Mouse (Mus musculus) layer of hippocampus, adult 9-11 months (tissue): ENCODE measurements around the gene Ccdc62.

Experiments used
- DNase-seq: peaks from one replicate; pipeline ENCODE4 v3.0.0; 2022

Gene Ccdc62

GRCm38 (mm10) chr5:123938479-123938878 is 8.0 kb downstream of the Ccdc62 start:
- DNase-seq: no peak

GRCm38 (mm10) chr5:123946546-123946945 is 16.1 kb downstream of the Ccdc62 start:
- DNase-seq: no peak

- DNase-seq: no peak
Measured at GRCm38 (mm10) chr5:123947041-123947761, 16.7 kb downstream of the Ccdc62 start.

GRCm38 (mm10) chr5:123952365-123953045 is 22.0 kb downstream of the Ccdc62 start:
- DNase-seq: peak; percentile 41

- no peak for DNase-seq
Measured at GRCm38 (mm10) chr5:123957213-123957612, 26.7 kb downstream of the Ccdc62 start.

GRCm38 (mm10) chr5:123959018-123959417 is 28.5 kb downstream of the Ccdc62 start:
- DNase-seq: no peak

- DNase-seq: no peak
Measured at GRCm38 (mm10) chr5:123960129-123960528, 29.6 kb downstream of the Ccdc62 start.

- DNase-seq: no peak
Measured at GRCm38 (mm10) chr5:123961046-123961445, 30.6 kb downstream of the Ccdc62 start.

- no peak for DNase-seq
Measured at GRCm38 (mm10) chr5:123964208-123964607, 33.7 kb downstream of the Ccdc62 start.

- no peak for DNase-seq
Measured at GRCm38 (mm10) chr5:123966759-123967158, 36.3 kb downstream of the Ccdc62 start.

- DNase-seq: no peak
Measured at GRCm38 (mm10) chr5:123968468-123968867, 38.0 kb downstream of the Ccdc62 start.

- no peak for DNase-seq
Measured at GRCm38 (mm10) chr5:123969216-123969615, 38.7 kb downstream of the Ccdc62 start.

GRCm38 (mm10) chr5:123970576-123970975 is 40.1 kb downstream of the Ccdc62 start:
- no peak for DNase-seq

GRCm38 (mm10) chr5:123972453-123972852 is 42.0 kb downstream of the Ccdc62 start:
- no peak for DNase-seq

- peak; percentile 66 for DNase-seq
Measured at GRCm38 (mm10) chr5:123973299-123974178, 43.1 kb downstream of the Ccdc62 start, which contains the start of gene Hip1r. Hip1r (plus strand) TSS chr5:123973628.

- DNase-seq: no peak
Measured at GRCm38 (mm10) chr5:123974179-123974485, 43.7 kb downstream of the Ccdc62 start.

- no peak for DNase-seq
Measured at GRCm38 (mm10) chr5:123974616-123975111, 44.2 kb downstream of the Ccdc62 start.

GRCm38 (mm10) chr5:123975668-123976180 is 45.2 kb downstream of the Ccdc62 start:
- DNase-seq: no peak

GRCm38 (mm10) chr5:123977231-123977630 is 46.8 kb downstream of the Ccdc62 start:
- no peak for DNase-seq

- no peak for DNase-seq
Measured at GRCm38 (mm10) chr5:123978131-123978530, 47.7 kb downstream of the Ccdc62 start.

GRCm38 (mm10) chr5:123979221-123979979 is 48.9 kb downstream of the Ccdc62 start:
- DNase-seq: no peak

- DNase-seq: no peak
Measured at GRCm38 (mm10) chr5:123979980-123980369, 49.5 kb downstream of the Ccdc62 start.
